In the genomic region with DNA sequence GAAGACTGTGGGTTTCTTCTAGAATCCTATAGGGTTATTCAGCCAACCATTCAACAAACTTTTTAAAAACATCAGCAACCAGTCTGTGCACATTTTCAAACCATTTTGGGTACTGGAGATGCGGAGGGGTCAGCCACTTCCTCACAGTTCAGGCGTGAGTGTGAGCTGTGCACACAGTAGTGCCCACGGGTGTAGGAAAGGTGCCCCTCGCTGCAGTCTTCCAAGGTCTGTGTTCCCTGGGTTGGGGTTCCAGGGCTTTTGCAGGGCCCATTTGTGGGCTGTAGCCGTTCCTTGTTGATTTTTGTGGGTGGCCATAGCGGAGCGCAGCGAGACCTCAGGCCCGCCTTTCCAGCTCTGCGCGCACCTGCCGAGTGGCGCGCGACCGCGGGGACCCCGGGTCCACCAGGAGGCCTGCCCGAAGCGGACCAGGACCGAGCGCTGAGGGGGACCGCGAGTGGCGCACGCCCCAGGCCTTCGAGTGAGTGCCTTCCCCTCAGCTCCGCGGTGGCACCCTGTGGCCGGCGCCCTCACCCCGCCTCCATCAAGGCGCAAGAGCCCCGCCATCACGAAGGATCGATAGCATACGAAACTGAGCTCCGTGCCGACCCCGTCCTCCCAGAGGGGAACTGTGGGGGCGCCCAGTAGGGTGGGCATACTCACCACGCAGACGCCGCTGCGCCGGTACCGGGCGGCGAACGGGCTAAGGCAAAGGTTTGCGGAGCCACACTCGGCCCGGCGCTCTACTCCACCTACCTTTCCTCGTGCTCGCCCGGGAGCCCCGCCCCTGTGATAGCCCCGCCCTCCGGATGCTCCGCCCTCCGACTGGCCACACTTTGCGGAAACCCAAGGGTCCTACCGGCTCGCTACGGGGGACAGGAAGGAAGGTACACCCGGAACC, we compare ENCODE assay signal across 8 mouse cellular contexts. TPM values are rescaled to one million over a fixed set of nuclear protein-coding genes. Genes with fewer than 3 reads are reported as not detected.
A peak's percentile ranks its signal among the peaks of the same experiment; 100 is the strongest.
DNase-seq lines count a peak whose midpoint lies in the region; ATAC-seq and TF ChIP-seq lines count a peak whose summit lies in the region.

A gene (minus strand): TSS at position 780 of the 898 bp plus-strand sequence.

- 3% methylated on average over 58 of the region's 67 CpGs for WGBS in macrophage (ENCODE audit: missing documents)

- H3K79me2 ChIP-seq in macrophage (ENCODE audit: inconsistent target), result peaks cover 49% of the 10 kb centered on the region

- peak within 1 kb of the TSS; percentile 62 for H3K4me3 ChIP-seq in cortical plate, adult 2 months (ENCODE audit: insufficient read depth, low read length)
- H3K4me3 ChIP-seq in left cerebral cortex, adult 2 months, result peak within 1 kb of the TSS; percentile 79
- peak within 1 kb of the TSS; percentile 68 for H3K4me3 ChIP-seq in macrophage (ENCODE audit: inconsistent target)

- peak; percentile 13; the same call in 1 of the 2 replicates for TF ChIP-seq POLR2A in cortical plate, adult 2 months (IDR thresholded peaks at IDR 0.05; ENCODE audit: extremely low read depth, insufficient read depth, low read length)

- no peak for TF ChIP-seq CTCF in cortical plate, adult 2 months (IDR thresholded peaks at IDR 0.05; ENCODE audit: extremely low read depth, insufficient read depth, low read length)
- no peak for TF ChIP-seq CTCF in left cerebral cortex, adult 2 months (IDR thresholded peaks at IDR 0.05)

- peak; percentile 81 for ATAC-seq in activated CD4-positive, CD25-positive, alpha-beta regulatory T cell, adult 4 months

- H3K27ac ChIP-seq in cortical plate, adult 2 months (ENCODE audit: insufficient read depth, low read length), result no peak within 1 kb of the TSS
- peak within 1 kb of the TSS; percentile 69 for H3K27ac ChIP-seq in left cerebral cortex, adult 2 months
- peak within 1 kb of the TSS; percentile 93 for H3K27ac ChIP-seq in macrophage

- peak; percentile 79 to 83 for DNase-seq in gastrocnemius, adult 8-10 months (ENCODE audit: low spot score in 2 of 2)
- peak; percentile 24 for DNase-seq in hindlimb bud, embryonic 11.5 days (ENCODE audit: extremely low spot score, low read depth, low spot score)
- peak; percentile 74 to 79 for DNase-seq in left cerebral cortex, adult 2 months (ENCODE audit: extremely low spot score in 1 of 2, low spot score in 2 of 2)
- peak; percentile 77 for DNase-seq in right cerebral cortex, adult 18-20 months
- peak; percentile 66 for DNase-seq in urinary bladder, postnatal 10 days (ENCODE audit: low spot score)

- H3K4me1 ChIP-seq in cortical plate, adult 2 months (ENCODE audit: control insufficient read depth, insufficient read depth, low read length), result peaks cover 2% of the 10 kb centered on the region; the same call in 1 of the 2 replicates

- H3K36me3 ChIP-seq in macrophage (ENCODE audit: inconsistent target), result no peaks in the 10 kb centered on the region

- intact Hi-C loops in left cerebral cortex, adult 2 months (cut with DNase I), result no loop called here

RNA-seq across cellular contexts. Expression of the gene that starts here (rescaled TPM):
- 10 to 100 TPM; 43.2 to 44.9 TPM for polyA plus RNA-seq in activated CD4-positive, CD25-positive, alpha-beta regulatory T cell, adult 4 months (2017; shearing (Covaris generic))
- polyA plus RNA-seq in cortical plate, adult 2 months (2012; rRNA removed), result 12.7 and 13.1 TPM in 2 replicates
- total RNA-seq in gastrocnemius, adult 8-10 months (2022), result under 1 TPM; 0.31 to 0.76 (median 0.66) TPM
- total RNA-seq in left cerebral cortex, adult 2 months (2021), result 1 to 10 TPM; 9.0 to 9.8 TPM
- 10 to 100 TPM; 21.4 to 95.1 (median 52.9) TPM for total RNA-seq in macrophage (2018; cell fraction: chromatin; rRNA removed)
- total RNA-seq in macrophage (2018; cell fraction: cytosol; rRNA removed), result 10 to 100 TPM; 25.4 to 71.0 (median 45.4) TPM
- 10 to 100 TPM; 23.3 to 93.1 (median 48.3) TPM for total RNA-seq in macrophage (2018; cell fraction: nucleus; rRNA removed)
- polyA plus RNA-seq in macrophage (2018), result 28.7 to 54.6 TPM (median 46.3 TPM) in 3 replicates

Comparison
In these comparisons a context has a peak if more than half of its experiments do, and no peak if none do; other contexts are left out.
1. RNA of the gene that starts here (total RNA-seq): 9.0 to 9.8 TPM in left cerebral cortex, adult 2 months; 0.31 to 0.76 TPM in gastrocnemius, adult 8-10 months; every median in the first group is over 4 times any median in the second.
2. Peak in DNase-seq in gastrocnemius, adult 8-10 months; RNA of the gene not detected or under 1 TPM.
3. DNase-seq: peak in every context shown above with its lines; median percentile 81 in gastrocnemius, adult 8-10 months; 77 in right cerebral cortex, adult 18-20 months; 76 in left cerebral cortex, adult 2 months; 66 in urinary bladder, postnatal 10 days; 24 in hindlimb bud, embryonic 11.5 days.
4. Peak in every context shown above with its lines, with median percentiles within 50 percentile points of each other: H3K4me3 ChIP-seq.